ENCODE assay signal across 13 mouse cellular contexts in genomic region chr2:169404908-169405690, GRCm38 (mm10).
DNase-seq lines count a peak whose midpoint lies in the region; ATAC-seq and TF ChIP-seq lines count a peak whose summit lies in the region.
"Had no signal": no experiment of that assay in that cellular context is flagged by ENCODE, and none has a peak within 500 bp of the region (broad histone marks: within the 10 kb centered on the region; RNA-seq: fewer than 3 reads in every experiment).

No protein-coding gene starts in this region.

- no peaks in the 10 kb centered on the region for H3K4me1 ChIP-seq in testis, adult 2 months (ENCODE audit: control insufficient read depth, insufficient read depth, low read length)
- H3K4me1 ChIP-seq in forebrain, embryonic 15.5 days, result peaks cover 15% of the 10 kb centered on the region
- no peaks in the 10 kb centered on the region for H3K4me1 ChIP-seq in limb, embryonic 14.5 days (ENCODE audit: control insufficient read depth, insufficient read depth, low read length)
- H3K4me1 ChIP-seq in kidney, embryonic 14.5 days (ENCODE audit: control insufficient read depth, insufficient read depth, low read length), result no peaks in the 10 kb centered on the region
- H3K4me1 ChIP-seq: embryonic facial prominence, embryonic 15.5 days had no signal

- H3K27ac ChIP-seq in testis, adult 2 months (ENCODE audit: control insufficient read depth, insufficient read depth, low read depth, low read length), result no peak overlapping the region
- H3K27ac ChIP-seq in forebrain, embryonic 15.5 days (replicated peaks), result peak overlapping the region; percentile 61
- H3K27ac ChIP-seq in limb, embryonic 14.5 days (replicated peaks; ENCODE audit: low read depth, low read length), result no peak overlapping the region
- H3K27ac ChIP-seq in kidney, embryonic 14.5 days (ENCODE audit: low read depth, low read length), result no peak overlapping the region
- H3K27ac ChIP-seq: embryonic facial prominence, embryonic 15.5 days; heart, embryonic 10.5 days had no signal

- DNase-seq in testis, postnatal 14 days (ENCODE audit: low spot score), result no peak
- DNase-seq in limb, embryonic 14.5 days (ENCODE audit: low spot score), result peak; percentile 29
- no peak for DNase-seq in adrenal gland, postnatal 25 days
- no peak for DNase-seq in adrenal gland, postnatal 4 days (ENCODE audit: low spot score in 2 of 2)
- no peak for DNase-seq in cerebellum, adult 8-10 months
- DNase-seq: adrenal gland, postnatal 36 days; kidney, postnatal 14 days; thymus, postnatal 36 days had no signal

- TF ChIP-seq POLR2A in testis, adult 2 months (IDR thresholded peaks at IDR 0.05; ENCODE audit: control insufficient read depth, low read depth, low read length), result no peak
- TF ChIP-seq POLR2A in limb, embryonic 14.5 days (IDR thresholded peaks at IDR 0.05; ENCODE audit: borderline replicate concordance, extremely low read depth, insufficient read depth, insufficient read length), result no peak

- 0 out of 2 replicates have a peak, but pooled peaks cover 5% of the 10 kb centered on the region for H3K9me3 ChIP-seq in forebrain, embryonic 15.5 days
- H3K9me3 ChIP-seq in limb, embryonic 14.5 days (ENCODE audit: control insufficient read depth, low read length), result no peaks in the 10 kb centered on the region
- H3K9me3 ChIP-seq in kidney, embryonic 14.5 days (ENCODE audit: control insufficient read depth, low read length), result peaks cover 4% of the 10 kb centered on the region
- H3K9me3 ChIP-seq: embryonic facial prominence, embryonic 15.5 days; heart, embryonic 10.5 days had no signal

- no peak for TF ChIP-seq CTCF in testis, adult 2 months (IDR thresholded peaks at IDR 0.05; ENCODE audit: control insufficient read depth, insufficient read depth, insufficient replicate concordance, low read depth, low read length)

- no peaks in the 10 kb centered on the region for H3K36me3 ChIP-seq in testis, adult 2 months (ENCODE audit: control insufficient read depth, insufficient read depth, low read length)
- H3K36me3 ChIP-seq in forebrain, embryonic 15.5 days, result no peaks in the 10 kb centered on the region
- no peaks in the 10 kb centered on the region for H3K36me3 ChIP-seq in limb, embryonic 14.5 days (ENCODE audit: control insufficient read depth, insufficient read depth, low read length)
- H3K36me3 ChIP-seq in kidney, embryonic 14.5 days (ENCODE audit: control insufficient read depth, insufficient read depth, low read length), result no peaks in the 10 kb centered on the region
- H3K36me3 ChIP-seq: embryonic facial prominence, embryonic 15.5 days; heart, embryonic 10.5 days had no signal

- H3K9ac ChIP-seq in forebrain, embryonic 15.5 days (replicated peaks), result no peak overlapping the region
- H3K9ac ChIP-seq in limb, embryonic 14.5 days (ENCODE audit: low read depth, low read length, severe bottlenecking), result no peak overlapping the region
- H3K9ac ChIP-seq in kidney, embryonic 14.5 days (ENCODE audit: low read depth, low read length), result no peak overlapping the region
- H3K9ac ChIP-seq: embryonic facial prominence, embryonic 15.5 days had no signal

- H3K27me3 ChIP-seq in testis, adult 2 months (ENCODE audit: control insufficient read depth, insufficient read depth, low read length), result no peaks in the 10 kb centered on the region
- H3K27me3 ChIP-seq in forebrain, embryonic 15.5 days, result no peaks in the 10 kb centered on the region
- H3K27me3 ChIP-seq in limb, embryonic 14.5 days (ENCODE audit: control insufficient read depth, insufficient read depth, low read length), result no peaks in the 10 kb centered on the region
- no peaks in the 10 kb centered on the region for H3K27me3 ChIP-seq in kidney, embryonic 14.5 days (ENCODE audit: control insufficient read depth, insufficient read depth, low read length)
- H3K27me3 ChIP-seq: embryonic facial prominence, embryonic 15.5 days had no signal

- peak; percentile 88 for ATAC-seq in forebrain, embryonic 15.5 days (replicated peaks)
- no peak for ATAC-seq in limb, embryonic 14.5 days (ENCODE audit: low FRiP score, low read depth)
- no peak for ATAC-seq in kidney, embryonic 14.5 days (ENCODE audit: low FRiP score, low TSS enrichment)

- 9% methylated on average over 6 of the region's 6 CpGs for WGBS in forebrain, embryonic 15.5 days
- WGBS in limb, embryonic 14.5 days, result 39% methylated on average over 6 of the region's 6 CpGs
- 34% methylated on average over 6 of the region's 6 CpGs for WGBS in kidney, embryonic 14.5 days

- H3K4me2 ChIP-seq in forebrain, embryonic 15.5 days (replicated peaks), result no peak overlapping the region
- H3K4me2 ChIP-seq in limb, embryonic 14.5 days (replicated peaks; ENCODE audit: low read depth, low read length, severe bottlenecking), result no peak overlapping the region
- H3K4me2 ChIP-seq in kidney, embryonic 14.5 days (replicated peaks; ENCODE audit: low read depth, low read length), result no peak overlapping the region
- H3K4me2 ChIP-seq: embryonic facial prominence, embryonic 15.5 days had no signal

- H3K4me3 ChIP-seq in testis, adult 2 months (ENCODE audit: control insufficient read depth, low read depth, low read length), result peak overlapping the region; percentile 77
- no peak overlapping the region for H3K4me3 ChIP-seq in forebrain, embryonic 15.5 days
- no peak overlapping the region for H3K4me3 ChIP-seq in limb, embryonic 14.5 days (replicated peaks; ENCODE audit: low read length)
- no peak overlapping the region for H3K4me3 ChIP-seq in kidney, embryonic 14.5 days (ENCODE audit: low read length)
- H3K4me3 ChIP-seq: embryonic facial prominence, embryonic 15.5 days; heart, embryonic 10.5 days had no signal
